Mouse (Mus musculus) heart, embryonic 14.5 days (tissue): ENCODE measurements at regions not wholly inside any gene's neighbourhood (a gene's known extent, or its start where the extent isn't known, plus 50 kb on each side); places are given as distances from the start of the nearest gene placed in this dataset.

Experiments used
- ATAC-seq: fragments of 200-750 bp; cut with Nextera tagmentation; 2 replicates; pipeline ENCODE4 v1.8.0; 2017; ENCODE audit warnings: low read depth, moderate TSS enrichment; ENCODE audit not compliant: insufficient number of reproducible peaks, insufficient read depth, low FRiP score
- H3K27ac ChIP-seq, 2 experiments: fragments of 200-500 bp in 1 of 2; fragments of 300-500 bp in 1 of 2; sonication (generic) in 1 of 2; replicated peaks in 1 of 2; 2 replicates each; pipeline ENCODE4 v1.5.1; 2012 to 2014; ENCODE audit warnings: low read depth in 2 of 2, low read length in 2 of 2, control low read depth in 1 of 2, mild to moderate bottlenecking in 1 of 2, mixed read lengths in 1 of 2; ENCODE audit not compliant: control insufficient read depth in 1 of 2, insufficient read depth in 1 of 2
- H3K27me3 ChIP-seq: fragments of 300-500 bp; sonication (generic); 2 replicates; pipeline ENCODE4 v1.6.1; 2014; ENCODE audit warnings: mild to moderate bottlenecking, low read length, control low read depth; ENCODE audit not compliant: control insufficient read depth, insufficient read depth
- H3K36me3 ChIP-seq: fragments of 300-500 bp; sonication (generic); 2 replicates; pipeline ENCODE4 v1.6.1; 2014; ENCODE audit warnings: mild to moderate bottlenecking, control low read depth, low read length, mixed read lengths; ENCODE audit not compliant: control insufficient read depth, insufficient read depth
- H3K4me1 ChIP-seq, 2 experiments: fragments of 200-500 bp in 1 of 2; fragments of 300-500 bp in 1 of 2; sonication (generic) in 1 of 2; 2 replicates each; pipeline ENCODE4 v1.6.1; 2012 to 2014; ENCODE audit warnings: low read length in 2 of 2, control low read depth in 1 of 2, mixed read lengths in 1 of 2; ENCODE audit not compliant: control insufficient read depth in 2 of 2, insufficient read depth in 2 of 2
- H3K4me2 ChIP-seq: fragments of 300-500 bp; sonication (generic); 2 replicates; pipeline ENCODE4 v1.6.1; 2014; ENCODE audit warnings: mild to moderate bottlenecking, low read length
- H3K4me3 ChIP-seq, 2 experiments: fragments of 200-500 bp in 1 of 2; fragments of 300-500 bp in 1 of 2; sonication (generic) in 1 of 2; 2 replicates each; pipeline ENCODE4 v1.5.1; 2012 to 2014; ENCODE audit warnings: low read length in 2 of 2, mild to moderate bottlenecking in 2 of 2, control low read depth in 1 of 2, low read depth in 1 of 2, moderate library complexity in 1 of 2; ENCODE audit not compliant: control insufficient read depth in 1 of 2, insufficient read depth in 1 of 2
- H3K9ac ChIP-seq: fragments of 300-500 bp; sonication (generic); 2 replicates; pipeline ENCODE4 v1.6.1; 2014; ENCODE audit warnings: mild to moderate bottlenecking, low read length
- H3K9me3 ChIP-seq: fragments of 300-500 bp; sonication (generic); 2 replicates; pipeline ENCODE4 v1.6.1; 2016; ENCODE audit warnings: low read length, control low read depth; ENCODE audit not compliant: control insufficient read depth
- WGBS: fragments of 180-500 bp; shearing (Covaris S2); extraction: QIAGEN DNeasy Blood & Tissue Kit; methylation state at CpG from one replicate; pipeline ENCODE4 v1.1.7; 2014; 5-methylcytosine and 5-hydroxymethylcytosine counted together

DNA sequence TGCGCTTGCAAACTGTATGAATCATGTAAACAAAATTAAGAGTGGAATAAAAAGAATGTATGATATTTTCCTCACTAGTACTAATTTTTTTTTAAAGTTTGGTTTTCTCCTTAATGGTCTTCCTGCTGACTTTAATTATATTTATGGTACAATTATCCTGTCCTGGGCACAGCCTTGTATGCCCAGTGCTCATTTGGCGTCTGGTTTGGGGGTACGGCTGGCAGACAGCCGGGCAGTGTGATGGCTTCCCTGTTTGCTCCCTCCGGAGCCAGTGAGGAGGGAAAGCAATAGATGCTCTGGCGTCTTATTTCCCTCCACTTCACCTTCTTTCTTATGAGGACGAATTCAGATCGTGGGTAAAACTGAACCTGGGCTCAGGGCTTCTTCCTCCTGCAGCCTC, 239.6 kb upstream of the Nfe2l3 start:
- peaks cover 63% of the 10 kb centered on the region for H3K27me3 ChIP-seq
- no peak overlapping the region for H3K4me3 ChIP-seq
- H3K9ac ChIP-seq: no peak overlapping the region
- WGBS: 45% methylated on average over 8 of the region's 8 CpGs
- peaks cover 3 to 4% of the 10 kb centered on the region in 2 experiments; a peak in 1 of 4 replicates for H3K4me1 ChIP-seq
- no peak overlapping the region for H3K27ac ChIP-seq
- H3K9me3 ChIP-seq: no peaks in the 10 kb centered on the region
- ATAC-seq: no peak
- H3K4me2 ChIP-seq: peak overlapping the region; percentile 50; the same call in 1 of the 2 replicates
- H3K36me3 ChIP-seq: no peaks in the 10 kb centered on the region

- Histone ChIP-seq H3K4me1 (peaks cover 3 to 4% of the 10 kb centered on the region in 2 experiments; a peak in 1 of 4 replicates), H3K4me2 (peak overlapping the region; percentile 50)
Observed at GRCm38 (mm10) chr6:51193356-51193755, 239.1 kb upstream of the Nfe2l3 start.

GRCm38 (mm10) chr6:51196391-51196790, 236.1 kb upstream of the Nfe2l3 start:
- Histone ChIP-seq H3K9ac (no peak overlapping the region), H3K36me3 (no peaks in the 10 kb centered on the region), H3K4me1 (peaks cover 3 to 4% of the 10 kb centered on the region in 2 experiments; a peak in 1 of 4 replicates), H3K4me3 (no peak overlapping the region), H3K9me3 (no peaks in the 10 kb centered on the region), H3K4me2 (no peak overlapping the region), H3K27ac (no peak overlapping the region), H3K27me3 (peaks cover 27% of the 10 kb centered on the region)
- 82% methylated on average over 2 of the region's 2 CpGs for WGBS
- no peak for ATAC-seq

More at GRCm38 (mm10) chr6:51193356-51193755, 239.1 kb upstream of the Nfe2l3 start:
- no peaks in the 10 kb centered on the region for H3K36me3 ChIP-seq
- H3K4me3 ChIP-seq: no peak overlapping the region
- ATAC-seq: no peak
- no peak overlapping the region for H3K9ac ChIP-seq
- WGBS: 11% methylated on average over 12 of the region's 12 CpGs
- H3K9me3 ChIP-seq: no peaks in the 10 kb centered on the region
- H3K27ac ChIP-seq: no peak overlapping the region
- peaks cover 57% of the 10 kb centered on the region for H3K27me3 ChIP-seq

GRCm38 (mm10) chr6:51197000-51197774, 235.3 kb upstream of the Nfe2l3 start:
- Histone ChIP-seq H3K27ac (no peak overlapping the region), H3K27me3 (peaks cover 20% of the 10 kb centered on the region), H3K36me3 (no peaks in the 10 kb centered on the region), H3K4me2 (no peak overlapping the region), H3K9ac (no peak overlapping the region), H3K9me3 (no peaks in the 10 kb centered on the region), H3K4me1 (peaks cover 3 to 4% of the 10 kb centered on the region in 2 experiments; a peak in 1 of 4 replicates), H3K4me3 (no peak overlapping the region)
- no peak for ATAC-seq
- WGBS: 51% methylated on average over 16 of the region's 16 CpGs

DNA sequence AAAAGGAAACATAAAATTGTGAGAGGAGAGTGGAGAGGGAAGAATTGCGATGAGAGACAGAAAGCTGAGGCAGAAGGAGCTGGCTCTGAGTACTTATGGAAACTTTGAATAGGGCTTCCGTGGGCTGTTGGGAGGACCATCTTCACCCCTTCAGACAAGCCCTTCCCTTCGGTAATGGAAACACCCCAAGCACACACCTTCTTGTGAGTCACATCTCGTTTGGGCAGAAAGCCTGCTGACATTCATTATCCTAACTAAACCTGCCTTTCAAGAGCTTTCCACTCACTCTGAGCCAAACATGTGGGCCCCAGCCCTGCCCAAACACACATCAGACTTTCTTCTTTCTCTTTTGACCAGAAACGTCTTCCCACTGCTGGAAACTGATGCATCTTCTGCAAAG, 232.3 kb upstream of the Nfe2l3 start:
- Histone ChIP-seq H3K4me2 (no peak overlapping the region), H3K9ac (no peak overlapping the region), H3K27me3 (peaks cover 5% of the 10 kb centered on the region; the same call in 1 of the 2 replicates), H3K4me1 (0 out of 4 replicates have a peak, but pooled peaks cover 0 to 2% of the 10 kb centered on the region in 2 experiments), H3K36me3 (no peaks in the 10 kb centered on the region), H3K4me3 (no peak overlapping the region), H3K27ac (no peak overlapping the region), H3K9me3 (no peaks in the 10 kb centered on the region)
- no peak for ATAC-seq
- WGBS: 56% methylated on average over 5 of the region's 5 CpGs

DNA sequence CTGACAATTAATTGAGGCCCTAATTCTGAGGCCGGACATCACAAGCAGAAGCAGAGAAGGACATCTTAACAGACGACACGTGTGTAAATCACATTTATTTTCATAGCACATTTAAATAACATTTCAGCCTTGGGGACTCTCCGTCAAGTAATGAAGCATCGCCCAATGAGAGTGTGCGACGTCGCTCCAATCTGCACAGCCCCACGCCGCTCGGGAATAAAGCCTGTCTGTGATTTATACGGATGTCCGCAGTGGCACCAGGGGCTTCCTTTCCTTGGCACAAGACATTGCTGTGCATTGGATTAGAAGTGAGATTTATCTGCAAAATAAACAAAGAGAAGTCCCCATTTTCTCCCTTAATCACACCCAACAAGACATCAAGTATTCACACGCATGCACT, 231.6 kb upstream of the Nfe2l3 start:
- no peaks in the 10 kb centered on the region for H3K9me3 ChIP-seq
- no peak overlapping the region for H3K9ac ChIP-seq
- H3K36me3 ChIP-seq: no peaks in the 10 kb centered on the region
- H3K4me1 ChIP-seq: 0 out of 4 replicates have a peak, but pooled peaks cover 0 to 2% of the 10 kb centered on the region in 2 experiments
- 87% methylated on average over 14 of the region's 14 CpGs for WGBS
- no peak overlapping the region for H3K4me3 ChIP-seq
- H3K4me2 ChIP-seq: no peak overlapping the region
- 0 out of 2 replicates have a peak, but pooled peaks cover 5% of the 10 kb centered on the region for H3K27me3 ChIP-seq
- no peak overlapping the region for H3K27ac ChIP-seq
- no peak for ATAC-seq

DNA sequence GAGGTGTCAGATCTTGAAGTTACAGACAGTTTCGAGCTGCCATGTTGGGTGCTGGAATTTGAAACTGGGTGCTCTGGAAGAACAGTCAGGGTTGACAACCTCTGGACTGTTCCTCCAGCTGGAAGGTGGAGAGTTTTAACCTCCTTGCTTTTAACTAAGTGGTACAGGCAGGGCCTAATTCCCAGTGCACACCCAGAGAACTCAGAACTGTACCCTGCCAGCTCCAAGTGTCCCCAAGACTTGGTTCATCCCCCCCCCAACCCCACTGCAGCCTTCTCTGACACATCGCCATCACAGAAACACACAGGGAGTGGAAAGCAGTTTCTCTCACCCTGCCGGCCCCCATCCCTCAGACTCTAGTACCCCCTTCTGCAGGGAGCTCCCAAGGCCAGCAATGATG, 228.2 kb upstream of the Nfe2l3 start:
- WGBS: 75% methylated on average over 3 of the region's 3 CpGs
- Histone ChIP-seq H3K27me3 (peaks cover 17% of the 10 kb centered on the region), H3K4me2 (no peak overlapping the region), H3K9me3 (no peaks in the 10 kb centered on the region), H3K27ac (no peak overlapping the region), H3K9ac (no peak overlapping the region), H3K4me1 (peaks cover 4 to 10% of the 10 kb centered on the region in 2 experiments; a peak in 2 of 4 replicates), H3K36me3 (no peaks in the 10 kb centered on the region), H3K4me3 (no peak overlapping the region)
- ATAC-seq: no peak
